Mouse (Mus musculus) layer of hippocampus, postnatal 10 days (tissue): ENCODE results near the gene Tec. TPM values are rescaled to one million over a fixed set of nuclear protein-coding genes. Genes with fewer than 3 reads are reported as not detected.

Experiments
- DNase-seq, 2 experiments: peaks; one replicate each; pipeline ENCODE4 v3.0.0; 2021; ENCODE audit warnings: low spot score in 2 of 2
- total RNA-seq, 2 experiments: library from RNA; stranded (reverse); gene quantifications; 2 replicates each; pipeline ENCODE4 v1.2.3; 2021

Gene Tec
- total RNA-seq, 2 experiments from 2014 or later: 2.1 to 2.4 TPM

- no peak for DNase-seq
Measured at GRCm38 (mm10) chr5:72854141-72854990, 13.9 kb downstream of the Tec start.

- no peak for DNase-seq
Measured at GRCm38 (mm10) chr5:72853365-72853764, 14.9 kb downstream of the Tec start.

- no peak for DNase-seq
Measured at GRCm38 (mm10) chr5:72852301-72852995, 15.8 kb downstream of the Tec start.

GRCm38 (mm10) chr5:72851674-72852098, 16.6 kb downstream of the Tec start:
- DNase-seq: no peak

- DNase-seq: no peak
Measured at GRCm38 (mm10) chr5:72850926-72851673, 17.2 kb downstream of the Tec start.

GRCm38 (mm10) chr5:72848889-72849435, 19.3 kb downstream of the Tec start:
- DNase-seq: no peak

- no peak for DNase-seq
Measured at GRCm38 (mm10) chr5:72846712-72847111, 21.6 kb downstream of the Tec start.

GRCm38 (mm10) chr5:72845928-72846630, 22.2 kb downstream of the Tec start:
- peak; percentile 42 to 56 for DNase-seq

GRCm38 (mm10) chr5:72844776-72845495, 23.3 kb downstream of the Tec start:
- DNase-seq: no peak

- DNase-seq: no peak
Measured at GRCm38 (mm10) chr5:72844294-72844693, 24.0 kb downstream of the Tec start.

- DNase-seq: no peak
Measured at GRCm38 (mm10) chr5:72839655-72840054, 28.6 kb downstream of the Tec start.

- no peak for DNase-seq
Measured at GRCm38 (mm10) chr5:72838976-72839375, 29.3 kb downstream of the Tec start.

- no peak for DNase-seq
Measured at GRCm38 (mm10) chr5:72835656-72836055, 32.6 kb downstream of the Tec start.

GRCm38 (mm10) chr5:72832904-72833765, 35.1 kb downstream of the Tec start:
- no peak for DNase-seq

- no peak for DNase-seq
Measured at GRCm38 (mm10) chr5:72832191-72832590, 36.1 kb downstream of the Tec start.

- no peak for DNase-seq
Measured at GRCm38 (mm10) chr5:72830988-72831610, 37.2 kb downstream of the Tec start.

- no peak for DNase-seq
Measured at GRCm38 (mm10) chr5:72829506-72830067, 38.7 kb downstream of the Tec start.

- no peak for DNase-seq
Measured at GRCm38 (mm10) chr5:72828401-72828800, 39.9 kb downstream of the Tec start.
